Mouse (Mus musculus): ENCODE measurements around the gene Wnt7a. TPM values are rescaled to one million over a fixed set of nuclear protein-coding genes. Genes with fewer than 3 reads are reported as not detected.

Wnt7a gene
- total and polyA plus RNA-seq, 2 experiments: not detected

- Histone ChIP-seq H3K4me3 (ENCODE audit: insufficient read depth, low read depth, low read length) (no peak overlapping the region), H3K27me3 (ENCODE audit: control insufficient read depth, insufficient read depth, low read length) (peaks cover 6% of the 10 kb centered on the region; the same call in 1 of the 2 replicates), H3K9ac (ENCODE audit: low read depth, low read length) (no peak overlapping the region), H3K4me1 (ENCODE audit: control insufficient read depth, insufficient read depth, low read length) (peaks cover 4% of the 10 kb centered on the region), H3K27ac (replicated peaks; ENCODE audit: insufficient read depth, low read depth, low read length) (no peak overlapping the region), H3K36me3 (ENCODE audit: control insufficient read depth, insufficient read depth, low read length) (no peaks in the 10 kb centered on the region), H3K79me2 (ENCODE audit: control insufficient read depth, insufficient read depth, low read length) (no peaks in the 10 kb centered on the region)
- DNase-seq (ENCODE audit: extremely low read depth, low read depth, low spot score): no peak
- TF ChIP-seq POLR2A (IDR thresholded peaks at IDR 0.05; ENCODE audit: extremely low read depth, insufficient read depth, low read length) (no peak), CTCF (IDR thresholded peaks at IDR 0.05; ENCODE audit: low read depth, low read length) (peak; percentile 79)
- WGBS: 4% methylated on average over 4 of the region's 4 CpGs
Measured at GRCm38 (mm10) chr6:91414890-91415289, 3.7 kb upstream of the Wnt7a start.

GRCm38 (mm10) chr6:91411369-91411981, 312 bp upstream of the Wnt7a start:
- Histone ChIP-seq H3K4me1 (ENCODE audit: control insufficient read depth, insufficient read depth, low read length) (peaks cover 4% of the 10 kb centered on the region), H3K4me3 (ENCODE audit: insufficient read depth, low read depth, low read length) (no peak overlapping the region; the same call in 1 of the 2 replicates), H3K27ac (replicated peaks; ENCODE audit: insufficient read depth, low read depth, low read length) (no peak overlapping the region), H3K36me3 (ENCODE audit: control insufficient read depth, insufficient read depth, low read length) (no peaks in the 10 kb centered on the region), H3K79me2 (ENCODE audit: control insufficient read depth, insufficient read depth, low read length) (no peaks in the 10 kb centered on the region), H3K9ac (ENCODE audit: low read depth, low read length) (no peak overlapping the region), H3K27me3 (ENCODE audit: control insufficient read depth, insufficient read depth, low read length) (peaks cover 6% of the 10 kb centered on the region; the same call in 1 of the 2 replicates)
- no peak for TF ChIP-seq POLR2A (IDR thresholded peaks at IDR 0.05; ENCODE audit: extremely low read depth, insufficient read depth, low read length)
- TF ChIP-seq CTCF (IDR thresholded peaks at IDR 0.05; ENCODE audit: low read depth, low read length): peak; percentile 97
- DNase-seq (ENCODE audit: extremely low read depth, low read depth, low spot score): peak; percentile 42
- WGBS: 2% methylated on average over 41 of the region's 47 CpGs

- peaks cover 4% of the 10 kb centered on the region for H3K4me1 ChIP-seq (ENCODE audit: control insufficient read depth, insufficient read depth, low read length)
- H3K79me2 ChIP-seq (ENCODE audit: control insufficient read depth, insufficient read depth, low read length): no peaks in the 10 kb centered on the region
- no peak for DNase-seq (ENCODE audit: extremely low read depth, low read depth, low spot score)
- H3K36me3 ChIP-seq (ENCODE audit: control insufficient read depth, insufficient read depth, low read length): no peaks in the 10 kb centered on the region
- TF ChIP-seq CTCF (IDR thresholded peaks at IDR 0.05; ENCODE audit: low read depth, low read length) (no peak), POLR2A (IDR thresholded peaks at IDR 0.05; ENCODE audit: extremely low read depth, insufficient read depth, low read length) (no peak)
- no peak overlapping the region for H3K9ac ChIP-seq (ENCODE audit: low read depth, low read length)
- H3K27ac ChIP-seq (replicated peaks; ENCODE audit: insufficient read depth, low read depth, low read length): no peak overlapping the region
- WGBS: 4% methylated on average over 26 of the region's 26 CpGs
- no peak overlapping the region for H3K4me3 ChIP-seq (ENCODE audit: insufficient read depth, low read depth, low read length)
- H3K27me3 ChIP-seq (ENCODE audit: control insufficient read depth, insufficient read depth, low read length): peaks cover 6% of the 10 kb centered on the region; the same call in 1 of the 2 replicates
Measured at GRCm38 (mm10) chr6:91410168-91410780, 889 bp downstream of the Wnt7a start.

- H3K9ac ChIP-seq (ENCODE audit: low read depth, low read length): no peak overlapping the region
- H3K4me3 ChIP-seq (ENCODE audit: insufficient read depth, low read depth, low read length): no peak overlapping the region
- H3K79me2 ChIP-seq (ENCODE audit: control insufficient read depth, insufficient read depth, low read length): no peaks in the 10 kb centered on the region
- H3K36me3 ChIP-seq (ENCODE audit: control insufficient read depth, insufficient read depth, low read length): no peaks in the 10 kb centered on the region
- DNase-seq (ENCODE audit: extremely low read depth, low read depth, low spot score): no peak
- 3% methylated on average over 34 of the region's 34 CpGs for WGBS
- no peak overlapping the region for H3K27ac ChIP-seq (replicated peaks; ENCODE audit: insufficient read depth, low read depth, low read length)
- TF ChIP-seq CTCF (IDR thresholded peaks at IDR 0.05; ENCODE audit: low read depth, low read length) (no peak), POLR2A (IDR thresholded peaks at IDR 0.05; ENCODE audit: extremely low read depth, insufficient read depth, low read length) (no peak)
- H3K4me1 ChIP-seq (ENCODE audit: control insufficient read depth, insufficient read depth, low read length): peaks cover 4% of the 10 kb centered on the region
- peaks cover 6% of the 10 kb centered on the region; the same call in 1 of the 2 replicates for H3K27me3 ChIP-seq (ENCODE audit: control insufficient read depth, insufficient read depth, low read length)
Measured at GRCm38 (mm10) chr6:91409448-91410167, 1.6 kb downstream of the Wnt7a start.

- H3K4me3 ChIP-seq (ENCODE audit: insufficient read depth, low read depth, low read length): no peak overlapping the region
- TF ChIP-seq POLR2A (IDR thresholded peaks at IDR 0.05; ENCODE audit: extremely low read depth, insufficient read depth, low read length): no peak
- no peak for TF ChIP-seq CTCF (IDR thresholded peaks at IDR 0.05; ENCODE audit: low read depth, low read length)
- H3K27ac ChIP-seq (replicated peaks; ENCODE audit: insufficient read depth, low read depth, low read length): no peak overlapping the region
- H3K79me2 ChIP-seq (ENCODE audit: control insufficient read depth, insufficient read depth, low read length): no peaks in the 10 kb centered on the region
- DNase-seq (ENCODE audit: extremely low read depth, low read depth, low spot score): no peak
- no peak overlapping the region for H3K9ac ChIP-seq (ENCODE audit: low read depth, low read length)
- WGBS: 83% methylated on average over 13 of the region's 13 CpGs
- peaks cover 4% of the 10 kb centered on the region for H3K4me1 ChIP-seq (ENCODE audit: control insufficient read depth, insufficient read depth, low read length)
- no peaks in the 10 kb centered on the region for H3K36me3 ChIP-seq (ENCODE audit: control insufficient read depth, insufficient read depth, low read length)
- peaks cover 6% of the 10 kb centered on the region; the same call in 1 of the 2 replicates for H3K27me3 ChIP-seq (ENCODE audit: control insufficient read depth, insufficient read depth, low read length)
Measured at GRCm38 (mm10) chr6:91408616-91409015, 2.5 kb downstream of the Wnt7a start.
